Mouse (Mus musculus): ENCODE results near the gene Kif13a. TPM values are rescaled to one million over a fixed set of nuclear protein-coding genes. Genes with fewer than 3 reads are reported as not detected.

Kif13a gene
- polyA plus RNA-seq, 1 experiment from 2014 or later = 14.5 TPM

GRCm38 (mm10) chr13:46798156-46798555, 131.5 kb downstream of the Kif13a start:
- H3K4me3 ChIP-seq = no peak overlapping the region
- H3K27me3 ChIP-seq = no peaks in the 10 kb centered on the region
- no peak overlapping the region for H3K9ac ChIP-seq
- 30% methylated on average over 4 of the region's 4 CpGs for WGBS
- ATAC-seq (ENCODE audit: insufficient number of reproducible peaks, insufficient read depth, low FRiP score, low TSS enrichment, low read depth) = no peak
- H3K27ac ChIP-seq = no peak overlapping the region
- no peak overlapping the region for H3K4me2 ChIP-seq
- peaks cover 51% of the 10 kb centered on the region for H3K36me3 ChIP-seq
- H3K4me1 ChIP-seq = no peaks in the 10 kb centered on the region; the same call in 1 of the 2 replicates
- H3K9me3 ChIP-seq = no peaks in the 10 kb centered on the region

GRCm38 (mm10) chr13:46796381-46796780, 133.3 kb downstream of the Kif13a start:
- Histone ChIP-seq H3K9me3 (no peaks in the 10 kb centered on the region), H3K4me1 (no peaks in the 10 kb centered on the region), H3K27ac (no peak overlapping the region), H3K36me3 (peaks cover 47% of the 10 kb centered on the region), H3K27me3 (no peaks in the 10 kb centered on the region), H3K4me3 (no peak overlapping the region), H3K4me2 (no peak overlapping the region), H3K9ac (no peak overlapping the region)
- WGBS = 89% methylated on average over 1 of the region's 1 CpGs
- ATAC-seq (ENCODE audit: insufficient number of reproducible peaks, insufficient read depth, low FRiP score, low TSS enrichment, low read depth) = no peak

GRCm38 (mm10) chr13:46793824-46794223, 135.8 kb downstream of the Kif13a start:
- Histone ChIP-seq H3K4me1 (no peaks in the 10 kb centered on the region), H3K9me3 (no peaks in the 10 kb centered on the region), H3K9ac (no peak overlapping the region), H3K4me2 (no peak overlapping the region), H3K4me3 (no peak overlapping the region), H3K36me3 (peaks cover 54% of the 10 kb centered on the region), H3K27ac (no peak overlapping the region), H3K27me3 (no peaks in the 10 kb centered on the region)
- ATAC-seq (ENCODE audit: insufficient number of reproducible peaks, insufficient read depth, low FRiP score, low TSS enrichment, low read depth) = no peak
- WGBS = 75% methylated on average over 13 of the region's 13 CpGs

- H3K9ac ChIP-seq = no peak overlapping the region
- no peaks in the 10 kb centered on the region for H3K4me1 ChIP-seq
- H3K4me2 ChIP-seq = no peak overlapping the region
- ATAC-seq (ENCODE audit: insufficient number of reproducible peaks, insufficient read depth, low FRiP score, low TSS enrichment, low read depth) = no peak
- 87% methylated on average over 8 of the region's 8 CpGs for WGBS
- no peaks in the 10 kb centered on the region for H3K27me3 ChIP-seq
- H3K36me3 ChIP-seq = peaks cover 56% of the 10 kb centered on the region
- no peak overlapping the region for H3K27ac ChIP-seq
- no peaks in the 10 kb centered on the region for H3K9me3 ChIP-seq
- no peak overlapping the region for H3K4me3 ChIP-seq
Measured at GRCm38 (mm10) chr13:46788452-46788851, 141.2 kb downstream of the Kif13a start.

GRCm38 (mm10) chr13:46786836-46787235, 142.8 kb downstream of the Kif13a start:
- ATAC-seq (ENCODE audit: insufficient number of reproducible peaks, insufficient read depth, low FRiP score, low TSS enrichment, low read depth) = no peak
- Histone ChIP-seq H3K4me3 (no peak overlapping the region), H3K4me1 (no peaks in the 10 kb centered on the region), H3K36me3 (peaks cover 56% of the 10 kb centered on the region), H3K27ac (no peak overlapping the region), H3K9ac (no peak overlapping the region), H3K4me2 (no peak overlapping the region), H3K9me3 (no peaks in the 10 kb centered on the region), H3K27me3 (no peaks in the 10 kb centered on the region)
- WGBS = 75% methylated on average over 2 of the region's 2 CpGs

- Histone ChIP-seq H3K36me3 (peaks cover 58% of the 10 kb centered on the region), H3K27ac (no peak overlapping the region)
Measured at GRCm38 (mm10) chr13:46786064-46786561, 143.6 kb downstream of the Kif13a start.

GRCm38 (mm10) chr13:46780379-46780778, 149.3 kb downstream of the Kif13a start:
- no peak for ATAC-seq (ENCODE audit: insufficient number of reproducible peaks, insufficient read depth, low FRiP score, low TSS enrichment, low read depth)
- peaks cover 5% of the 10 kb centered on the region; the same call in 1 of the 2 replicates for H3K4me1 ChIP-seq
- H3K36me3 ChIP-seq = peaks cover 44% of the 10 kb centered on the region
- H3K9me3 ChIP-seq = no peaks in the 10 kb centered on the region
- H3K27ac ChIP-seq = no peak overlapping the region
- no peak overlapping the region for H3K9ac ChIP-seq
- WGBS = 84% methylated on average over 11 of the region's 11 CpGs
- H3K4me2 ChIP-seq = no peak overlapping the region
- H3K4me3 ChIP-seq = no peak overlapping the region
- H3K27me3 ChIP-seq = no peaks in the 10 kb centered on the region

More at GRCm38 (mm10) chr13:46786064-46786561, 143.6 kb downstream of the Kif13a start:
- no peak for ATAC-seq (ENCODE audit: insufficient number of reproducible peaks, insufficient read depth, low FRiP score, low TSS enrichment, low read depth)
- no peaks in the 10 kb centered on the region for H3K27me3 ChIP-seq
- H3K9me3 ChIP-seq = no peaks in the 10 kb centered on the region
- H3K4me3 ChIP-seq = no peak overlapping the region
- H3K4me2 ChIP-seq = no peak overlapping the region
- no peak overlapping the region for H3K9ac ChIP-seq
- H3K4me1 ChIP-seq = no peaks in the 10 kb centered on the region
- 97% methylated on average over 10 of the region's 10 CpGs for WGBS

GRCm38 (mm10) chr13:46779831-46780230, 149.8 kb downstream of the Kif13a start:
- no peak overlapping the region for H3K27ac ChIP-seq
- 56% methylated on average over 10 of the region's 10 CpGs for WGBS
- H3K36me3 ChIP-seq = peaks cover 43% of the 10 kb centered on the region

GRCm38 (mm10) chr13:46777461-46777860, 152.2 kb downstream of the Kif13a start:
- ATAC-seq (ENCODE audit: insufficient number of reproducible peaks, insufficient read depth, low FRiP score, low TSS enrichment, low read depth) = no peak
- H3K9me3 ChIP-seq = no peaks in the 10 kb centered on the region
- peaks cover 48% of the 10 kb centered on the region for H3K36me3 ChIP-seq
- peaks cover 5% of the 10 kb centered on the region; the same call in 1 of the 2 replicates for H3K4me1 ChIP-seq
- H3K27ac ChIP-seq = no peak overlapping the region
- WGBS = 71% methylated on average over 3 of the region's 3 CpGs
- H3K9ac ChIP-seq = no peak overlapping the region
- no peaks in the 10 kb centered on the region for H3K27me3 ChIP-seq
- H3K4me3 ChIP-seq = no peak overlapping the region
- H3K4me2 ChIP-seq = no peak overlapping the region

More at GRCm38 (mm10) chr13:46779831-46780230, 149.8 kb downstream of the Kif13a start:
- no peak overlapping the region for H3K4me3 ChIP-seq
- ATAC-seq (ENCODE audit: insufficient number of reproducible peaks, insufficient read depth, low FRiP score, low TSS enrichment, low read depth) = no peak
- H3K9ac ChIP-seq = no peak overlapping the region
- H3K4me1 ChIP-seq = peaks cover 5% of the 10 kb centered on the region; the same call in 1 of the 2 replicates
- H3K9me3 ChIP-seq = no peaks in the 10 kb centered on the region
- H3K27me3 ChIP-seq = no peaks in the 10 kb centered on the region
- no peak overlapping the region for H3K4me2 ChIP-seq

- H3K27me3 ChIP-seq = no peaks in the 10 kb centered on the region
- no peak for ATAC-seq (ENCODE audit: insufficient number of reproducible peaks, insufficient read depth, low FRiP score, low TSS enrichment, low read depth)
- H3K9ac ChIP-seq = no peak overlapping the region
- H3K36me3 ChIP-seq = peaks cover 52% of the 10 kb centered on the region
- 73% methylated on average over 14 of the region's 14 CpGs for WGBS
- peaks cover 5% of the 10 kb centered on the region; the same call in 1 of the 2 replicates for H3K4me1 ChIP-seq
- no peak overlapping the region for H3K4me3 ChIP-seq
- H3K9me3 ChIP-seq = no peaks in the 10 kb centered on the region
- no peak overlapping the region for H3K27ac ChIP-seq
- no peak overlapping the region for H3K4me2 ChIP-seq
Measured at GRCm38 (mm10) chr13:46776636-46777305, 152.9 kb downstream of the Kif13a start.

GRCm38 (mm10) chr13:46774998-46775397, 154.7 kb downstream of the Kif13a start:
- no peak for ATAC-seq (ENCODE audit: insufficient number of reproducible peaks, insufficient read depth, low FRiP score, low TSS enrichment, low read depth)
- H3K4me2 ChIP-seq = no peak overlapping the region
- peaks cover 63% of the 10 kb centered on the region for H3K36me3 ChIP-seq
- H3K27me3 ChIP-seq = no peaks in the 10 kb centered on the region
- peaks cover 5% of the 10 kb centered on the region; the same call in 1 of the 2 replicates for H3K4me1 ChIP-seq
- H3K9ac ChIP-seq = no peak overlapping the region
- no peak overlapping the region for H3K4me3 ChIP-seq
- H3K9me3 ChIP-seq = no peaks in the 10 kb centered on the region
- WGBS = 91% methylated on average over 5 of the region's 5 CpGs
- no peak overlapping the region for H3K27ac ChIP-seq

GRCm38 (mm10) chr13:46772581-46772980, 157.1 kb downstream of the Kif13a start:
- Histone ChIP-seq H3K36me3 (peaks cover 83% of the 10 kb centered on the region), H3K4me2 (no peak overlapping the region), H3K27me3 (no peaks in the 10 kb centered on the region), H3K9me3 (no peaks in the 10 kb centered on the region), H3K27ac (no peak overlapping the region), H3K4me1 (peaks cover 5% of the 10 kb centered on the region; the same call in 1 of the 2 replicates), H3K4me3 (no peak overlapping the region), H3K9ac (no peak overlapping the region)
- WGBS = 97% methylated on average over 13 of the region's 13 CpGs
- ATAC-seq (ENCODE audit: insufficient number of reproducible peaks, insufficient read depth, low FRiP score, low TSS enrichment, low read depth) = no peak
